Mouse (Mus musculus) CD4-positive naive resting alpha-beta T cell, adult 76 days (primary cell): ENCODE results near the gene Babam1. TPM values are rescaled to one million over a fixed set of nuclear protein-coding genes. Genes with fewer than 3 reads are reported as not detected.

ENCODE experiments used
- total RNA-seq: library from RNA; stranded (reverse); gene quantifications from one replicate; pipeline ENCODE4 v1.2.4, GENCODE M21; 2023

Babam1 gene
- total RNA-seq = 93.6 TPM

GRCm38 (mm10) chr8:71396639-71397305, at the start of gene Babam1:
Gene Babam1 (plus strand): TSS chr8:71396861.

GRCm38 (mm10) chr8:71366771-71367528, 29.7 kb upstream of the Babam1 start, which contains the start of gene Use1:
Gene Use1 (plus strand): TSS chr8:71366848.

DNA sequence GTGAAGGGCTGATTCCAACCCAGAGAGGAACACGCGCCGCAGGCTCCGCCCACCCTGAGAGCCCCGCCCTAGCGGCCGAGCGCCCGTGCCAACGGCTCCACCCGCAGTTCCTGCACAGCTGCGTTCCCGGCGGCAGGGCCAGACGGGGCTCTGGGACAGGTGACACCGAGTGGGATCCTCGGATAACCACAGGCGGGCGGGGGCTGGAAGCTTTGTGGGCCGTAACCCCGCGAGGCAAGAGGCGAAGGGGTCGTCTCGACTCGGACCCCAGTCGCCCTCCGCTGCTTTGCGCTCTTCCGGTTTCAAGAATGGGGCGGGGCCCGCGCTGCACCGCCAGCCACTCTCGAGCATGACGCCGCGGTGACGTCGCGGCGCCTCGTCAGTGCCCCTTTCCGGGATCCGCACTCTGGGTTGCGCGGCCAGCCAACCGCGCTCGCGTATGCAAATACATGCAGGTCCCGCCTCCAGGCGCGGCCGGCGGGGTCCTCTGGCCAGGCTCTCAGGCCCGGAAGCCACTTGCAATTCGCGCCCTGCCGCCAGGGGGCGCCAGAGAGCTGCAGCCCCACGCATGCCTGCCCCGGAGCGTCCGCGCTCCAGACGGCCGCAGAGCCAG, 25.3 kb upstream of the Babam1 start, which contains the start of gene Ocel1:
Gene Ocel1, plus strand, starts transcription at position 63 of the 613 bp plus-strand sequence.

GRCm38 (mm10) chr8:71381421-71381970, 15.2 kb upstream of the Babam1 start, which contains the start of gene Nr2f6:
Gene Nr2f6 (minus strand): TSS chr8:71381960.

DNA sequence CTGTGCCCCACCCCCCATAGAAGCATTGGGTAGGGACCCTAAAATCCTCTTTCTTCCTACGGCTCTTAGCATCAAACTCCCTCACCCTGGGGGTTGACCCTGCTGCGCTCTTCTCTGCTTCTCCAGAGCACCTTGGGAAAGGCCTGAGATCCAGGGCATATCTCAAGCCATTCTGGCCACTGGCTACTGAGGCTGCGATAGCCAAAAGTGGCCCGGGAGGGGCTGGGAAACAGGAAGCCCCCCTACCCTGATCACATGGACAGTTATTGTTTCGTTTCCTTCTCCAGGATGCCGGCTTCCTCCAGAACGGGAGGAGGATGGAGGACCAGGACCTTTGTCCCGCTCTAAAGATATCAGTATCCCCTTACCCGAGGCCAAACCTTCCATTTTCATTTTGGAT, 1.0 kb upstream of the Babam1 start, which contains the start of gene Ushbp1:
Gene Ushbp1, minus strand, starts transcription at position 174 of the 400 bp plus-strand sequence.

GRCm38 (mm10) chr8:71405401-71406098, 8.9 kb downstream of the Babam1 start, which contains the start of gene Ankle1:
Gene Ankle1 (plus strand): TSS chr8:71406010.

Other genes with a start within 250 kb of the Babam1 start
- 147 TPM for gene Myo9b, start 124.1 kb upstream of the Babam1 start, total RNA-seq
- gene Haus8, start 123.9 kb upstream of the Babam1 start, total RNA-seq = 39.8 TPM
- gene Use1, start 30.0 kb upstream of the Babam1 start, total RNA-seq = 304 TPM
- gene Ocel1, start 25.6 kb upstream of the Babam1 start, total RNA-seq = 23.7 TPM
- 5.0 TPM for gene Nr2f6, start 14.9 kb upstream of the Babam1 start, total RNA-seq
- not detected for gene Ushbp1, start 1.1 kb upstream of the Babam1 start, total RNA-seq
- 1.3 TPM for gene Ankle1, start 9.1 kb downstream of the Babam1 start, total RNA-seq
- 80.8 TPM for gene Abhd8, start 66.8 kb downstream of the Babam1 start, total RNA-seq
- 20.2 TPM for gene Mrpl34, start 68.1 kb downstream of the Babam1 start, total RNA-seq
- gene Dda1, start 72.3 kb downstream of the Babam1 start, total RNA-seq = 104 TPM
- 20.5 TPM for gene Ano8, start 89.1 kb downstream of the Babam1 start, total RNA-seq
- gene Gtpbp3, start 91.2 kb downstream of the Babam1 start, total RNA-seq = 10.3 TPM
- gene Plvap, start 114.9 kb downstream of the Babam1 start, total RNA-seq = 0.56 TPM
- not detected for gene Ccdc194, start 128.8 kb downstream of the Babam1 start, total RNA-seq
- gene Bst2, start 140.6 kb downstream of the Babam1 start, total RNA-seq = 56.4 TPM
- gene Mvb12a, start 146.1 kb downstream of the Babam1 start, total RNA-seq = 27.1 TPM
- gene Tmem221, start 162.0 kb downstream of the Babam1 start, total RNA-seq = 1.2 TPM
- not detected for gene Nxnl1, start 169.7 kb downstream of the Babam1 start, total RNA-seq
- gene Slc27a1, start 172.0 kb downstream of the Babam1 start, total RNA-seq = 5.5 TPM
- 49.5 TPM for gene Pgls, start 195.3 kb downstream of the Babam1 start, total RNA-seq
- 13.7 TPM for gene Fam129c, start 200.8 kb downstream of the Babam1 start, total RNA-seq
- gene Colgalt1, start 214.1 kb downstream of the Babam1 start, total RNA-seq = 42.5 TPM